Mouse (Mus musculus) embryo, embryonic 10.5 days (tissue): ENCODE results near the gene Spp1.
"Not testable (repeated sequence)": the region's sequence is repeated elsewhere in the genome, so short reads cannot be mapped to it uniquely, and the experiment has no call there.

Experiments
- DNase-seq: peaks from one replicate; pipeline ENCODE4 v3.0.0-alpha.2; 2015; ENCODE audit warnings: low spot score

Spp1 gene

GRCm38 (mm10) chr5:104433968-104434565 lies 851 bp upstream of the Spp1 start:
- peak; percentile 44 for DNase-seq

GRCm38 (mm10) chr5:104436406-104437076 lies 1.6 kb downstream of the Spp1 start:
- DNase-seq = no peak

GRCm38 (mm10) chr5:104442396-104442795 lies 7.5 kb downstream of the Spp1 start:
- no peak for DNase-seq

GRCm38 (mm10) chr5:104442850-104443249 lies 7.9 kb downstream of the Spp1 start:
- no peak for DNase-seq

- DNase-seq = peak; percentile 79
Observed at GRCm38 (mm10) chr5:104446156-104446555, 11.2 kb downstream of the Spp1 start.

- not testable (repeated sequence) for DNase-seq
Observed at GRCm38 (mm10) chr5:104448346-104448745, 13.4 kb downstream of the Spp1 start.

GRCm38 (mm10) chr5:104449491-104449890 lies 14.6 kb downstream of the Spp1 start:
- DNase-seq = no peak

GRCm38 (mm10) chr5:104453075-104453474 lies 18.2 kb downstream of the Spp1 start:
- DNase-seq = no peak

GRCm38 (mm10) chr5:104454564-104454963 lies 19.6 kb downstream of the Spp1 start:
- DNase-seq = no peak

GRCm38 (mm10) chr5:104458832-104459705 lies 24.2 kb downstream of the Spp1 start, which contains the start of gene Pkd2:
Pkd2 (plus strand) TSS chr5:104459450.
- DNase-seq = peak; percentile 82

GRCm38 (mm10) chr5:104459706-104460455 lies 25.0 kb downstream of the Spp1 start:
- peak; percentile 78 for DNase-seq

GRCm38 (mm10) chr5:104460456-104460838 lies 25.5 kb downstream of the Spp1 start:
- no peak for DNase-seq

GRCm38 (mm10) chr5:104460856-104461255 lies 25.9 kb downstream of the Spp1 start:
- peak; percentile 44 for DNase-seq

- no peak for DNase-seq
Observed at GRCm38 (mm10) chr5:104465279-104465678, 30.4 kb downstream of the Spp1 start.

- no peak for DNase-seq
Observed at GRCm38 (mm10) chr5:104465731-104466130, 30.8 kb downstream of the Spp1 start.

GRCm38 (mm10) chr5:104466816-104467215 lies 31.9 kb downstream of the Spp1 start:
- DNase-seq = no peak

- no peak for DNase-seq
Observed at GRCm38 (mm10) chr5:104468586-104468985, 33.7 kb downstream of the Spp1 start.

- DNase-seq = no peak
Observed at GRCm38 (mm10) chr5:104470981-104471391, 36.1 kb downstream of the Spp1 start.

GRCm38 (mm10) chr5:104472371-104472770 lies 37.5 kb downstream of the Spp1 start:
- no peak for DNase-seq

GRCm38 (mm10) chr5:104480367-104480766 lies 45.4 kb downstream of the Spp1 start:
- DNase-seq = no peak

- DNase-seq = no peak
Observed at GRCm38 (mm10) chr5:104482856-104483255, 47.9 kb downstream of the Spp1 start.
